26 mouse cellular contexts compared by ENCODE assay signal in the genomic region with DNA sequence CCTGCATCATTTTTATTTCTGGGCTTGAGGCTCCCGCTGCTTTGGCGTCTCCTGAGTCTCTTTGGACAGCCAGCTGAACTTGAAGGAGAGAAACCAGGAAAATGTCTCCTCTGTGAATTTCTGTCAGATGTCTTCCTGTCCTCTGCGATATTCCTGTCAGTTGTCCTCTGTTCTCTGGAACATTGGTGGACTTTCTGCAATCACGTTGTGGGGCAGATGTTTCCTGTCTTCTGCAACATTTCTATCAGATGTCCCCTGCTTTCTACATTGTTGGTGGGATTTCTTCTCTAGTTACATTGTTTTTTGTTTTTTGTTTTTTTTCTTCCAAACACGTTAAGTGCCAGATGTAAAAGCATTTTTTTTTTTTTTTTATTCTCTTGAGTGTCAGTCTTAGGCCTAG.
"Had no signal": no experiment of that assay in that cellular context is flagged by ENCODE, and none has a peak within 500 bp of the region (broad histone marks: within the 10 kb centered on the region; RNA-seq: fewer than 3 reads in every experiment).

No protein-coding gene starts in this region.

- H3K4me1 ChIP-seq: heart, embryonic 13.5 days; heart, embryonic 15.5 days; hindbrain, embryonic 10.5 days; hindbrain, embryonic 12.5 days; intestine, embryonic 15.5 days; limb, embryonic 10.5 days; limb, embryonic 12.5 days had no signal

- H3K4me2 ChIP-seq: heart, embryonic 11.5 days; heart, embryonic 13.5 days; heart, embryonic 15.5 days; hindbrain, embryonic 12.5 days; hindbrain, embryonic 14.5 days; intestine, embryonic 15.5 days; limb, embryonic 12.5 days; liver, embryonic 11.5 days had no signal

- H3K9ac ChIP-seq: heart, embryonic 13.5 days; heart, embryonic 15.5 days; hindbrain, embryonic 12.5 days; hindbrain, embryonic 14.5 days; intestine, embryonic 15.5 days; limb, embryonic 12.5 days had no signal

- H3K4me3 ChIP-seq: gastrocnemius, adult 2 months; heart, adult 2 months; heart, embryonic 13.5 days; heart, embryonic 15.5 days; hindbrain, embryonic 10.5 days; hindbrain, embryonic 12.5 days; intestine, embryonic 15.5 days; layer of hippocampus, adult 2 months; left cerebral cortex, adult 2 months; limb, embryonic 10.5 days; limb, embryonic 12.5 days had no signal

- DNase-seq: gastrocnemius, adult 2 months; gastrocnemius, postnatal 10 days; gastrocnemius, postnatal 25 days; heart, adult 2 months; heart, postnatal 10 days; heart, postnatal 4 days; kidney, adult 18-20 months; kidney, adult 8-10 months; kidney, postnatal 14 days; kidney, postnatal 4 days; liver had no signal

- H3K27me3 ChIP-seq: heart, embryonic 13.5 days; heart, embryonic 15.5 days; hindbrain, embryonic 12.5 days; intestine, embryonic 15.5 days; limb, embryonic 12.5 days had no signal

- H3K36me3 ChIP-seq: heart, embryonic 13.5 days; heart, embryonic 15.5 days; hindbrain, embryonic 10.5 days; hindbrain, embryonic 12.5 days; intestine, embryonic 15.5 days; limb, embryonic 10.5 days; limb, embryonic 12.5 days had no signal

- H3K9me3 ChIP-seq: heart, embryonic 13.5 days; heart, embryonic 15.5 days; hindbrain, embryonic 10.5 days; hindbrain, embryonic 12.5 days; intestine, embryonic 15.5 days; limb, embryonic 10.5 days; limb, embryonic 12.5 days had no signal

- H3K27ac ChIP-seq: gastrocnemius, adult 2 months; heart, adult 2 months; heart, embryonic 13.5 days; heart, embryonic 15.5 days; hindbrain, embryonic 10.5 days; hindbrain, embryonic 12.5 days; hindbrain, embryonic 14.5 days; intestine, embryonic 15.5 days; layer of hippocampus, adult 2 months; left cerebral cortex, adult 2 months; limb, embryonic 10.5 days; limb, embryonic 12.5 days had no signal

- ATAC-seq: hindbrain, embryonic 16.5 days; inflammation-experienced regulatory T-cells, adult 6 months; intestine, embryonic 15.5 days; intestine, postnatal 0 days had no signal
